Mouse (Mus musculus): ENCODE measurements around the gene Psmd9.

Psmd9 gene

GRCm38 (mm10) chr5:123150641-123151040 is 18.6 kb upstream of the Psmd9 start:
- DNase-seq, result no peak

GRCm38 (mm10) chr5:123151077-123151476 is 18.1 kb upstream of the Psmd9 start:
- no peak for DNase-seq

GRCm38 (mm10) chr5:123151707-123152362 is 17.4 kb upstream of the Psmd9 start:
- DNase-seq, result no peak

GRCm38 (mm10) chr5:123152901-123153300 is 16.3 kb upstream of the Psmd9 start:
- no peak for DNase-seq

GRCm38 (mm10) chr5:123155425-123155824 is 13.8 kb upstream of the Psmd9 start:
- DNase-seq, result peak; percentile 65 to 76

GRCm38 (mm10) chr5:123156763-123157162 is 12.4 kb upstream of the Psmd9 start:
- no peak for DNase-seq

- no peak for DNase-seq
These were observed 11.2 kb upstream of the Psmd9 start for GRCm38 (mm10) chr5:123157972-123158371.

GRCm38 (mm10) chr5:123159446-123159845 is 9.8 kb upstream of the Psmd9 start:
- no peak for DNase-seq

- no peak for DNase-seq
These were observed 9.3 kb upstream of the Psmd9 start for GRCm38 (mm10) chr5:123159866-123160265.

GRCm38 (mm10) chr5:123160341-123160740 is 8.9 kb upstream of the Psmd9 start:
- no peak for DNase-seq

- no peak for DNase-seq
These were observed 6.3 kb upstream of the Psmd9 start for GRCm38 (mm10) chr5:123162942-123163341.

GRCm38 (mm10) chr5:123166437-123166836 is 2.8 kb upstream of the Psmd9 start:
- no peak for DNase-seq

GRCm38 (mm10) chr5:123167591-123167990 is 1.6 kb upstream of the Psmd9 start:
- no peak for DNase-seq

GRCm38 (mm10) chr5:123170365-123170764 is 1.2 kb downstream of the Psmd9 start:
- DNase-seq, result no peak

- DNase-seq, result peak; percentile 77 to 80
These were observed 2.6 kb downstream of the Psmd9 start for GRCm38 (mm10) chr5:123171646-123172350.

GRCm38 (mm10) chr5:123178792-123179191 is 9.6 kb downstream of the Psmd9 start:
- no peak for DNase-seq

GRCm38 (mm10) chr5:123180390-123180789 is 11.2 kb downstream of the Psmd9 start:
- no peak for DNase-seq

- no peak for DNase-seq
These were observed 12.3 kb downstream of the Psmd9 start for GRCm38 (mm10) chr5:123181536-123181935.

- no peak for DNase-seq
These were observed 13.4 kb downstream of the Psmd9 start, which contains the start of gene Hpd for GRCm38 (mm10) chr5:123182651-123183050. Gene Hpd (minus strand): TSS chr5:123182727.

- no peak for DNase-seq
These were observed 16.8 kb downstream of the Psmd9 start for GRCm38 (mm10) chr5:123185966-123186365.

GRCm38 (mm10) chr5:123187306-123187705 is 18.1 kb downstream of the Psmd9 start:
- no peak for DNase-seq

- no peak for DNase-seq
These were observed 21.7 kb downstream of the Psmd9 start for GRCm38 (mm10) chr5:123190912-123191311.

GRCm38 (mm10) chr5:123191427-123191826 is 22.2 kb downstream of the Psmd9 start:
- DNase-seq, result no peak

GRCm38 (mm10) chr5:123192606-123193150 is 23.5 kb downstream of the Psmd9 start:
- DNase-seq, result no peak

All from cerebellum, postnatal 36 days (tissue).